Mouse (Mus musculus): ENCODE data around the gene Tenm4. TPM values are rescaled to one million over a fixed set of nuclear protein-coding genes. Genes with fewer than 3 reads are reported as not detected.

Tenm4 gene
- total and polyA plus RNA-seq, 3 experiments = 9.2 to 15.2 TPM; not detected in 1

GRCm38 (mm10) chr7:96657857-96658580 lies 487.0 kb downstream of the Tenm4 start:
- no peak overlapping the region for H3K4me3 ChIP-seq (ENCODE audit: control insufficient read depth in 1 of 2, insufficient read depth in 1 of 2, low read depth in 2 of 2, low read length in 2 of 2)
- no peaks in the 10 kb centered on the region for H3K4me1 ChIP-seq (ENCODE audit: control insufficient read depth in 1 of 2, insufficient read depth in 2 of 2, low read length in 2 of 2)
- no peak overlapping the region for H3K9ac ChIP-seq (ENCODE audit: control insufficient read depth, low read depth, low read length, poor library complexity, severe bottlenecking)
- H3K27me3 ChIP-seq (ENCODE audit: control insufficient read depth in 1 of 2, insufficient read depth in 2 of 2, low read length in 2 of 2) = no peaks in the 10 kb centered on the region; a peak in 1 of 4 replicates
- H3K9me3 ChIP-seq (replicated peaks; ENCODE audit: insufficient read depth, low read length) = no peaks in the 10 kb centered on the region
- H3K27ac ChIP-seq (ENCODE audit: control insufficient read depth, low read depth, low read length) = no peak overlapping the region
- no peak for TF ChIP-seq NELFE (IDR thresholded peaks at IDR 0.05; ENCODE audit: low read depth, low read length)
- TF ChIP-seq JUND (IDR thresholded peaks at IDR 0.05; ENCODE audit: low read depth, low read length) = no peak
- TF ChIP-seq BHLHE40 (IDR thresholded peaks at IDR 0.05; ENCODE audit: borderline replicate concordance, low read depth, low read length) = no peak
- no peak for TF ChIP-seq TBP (IDR thresholded peaks at IDR 0.05; ENCODE audit: low read depth, low read length)
- no peak for TF ChIP-seq USF1 (IDR thresholded peaks at IDR 0.05; ENCODE audit: low read depth, low read length)
- no peaks in the 10 kb centered on the region for H3K79me2 ChIP-seq (ENCODE audit: control insufficient read depth, insufficient read depth, low read length, poor library complexity)
- no peak for DNase-seq (ENCODE audit: low read depth, low spot score)
- H3K36me3 ChIP-seq (ENCODE audit: control insufficient read depth in 1 of 2, insufficient read depth in 2 of 2, low read length in 2 of 2) = no peaks in the 10 kb centered on the region

- Histone ChIP-seq H3K27ac (ENCODE audit: control insufficient read depth, low read depth, low read length) (no peak overlapping the region), H3K4me3 (ENCODE audit: control insufficient read depth in 1 of 2, insufficient read depth in 1 of 2, low read depth in 2 of 2, low read length in 2 of 2) (no peak overlapping the region), H3K79me2 (ENCODE audit: control insufficient read depth, insufficient read depth, low read length, poor library complexity) (no peaks in the 10 kb centered on the region), H3K36me3 (ENCODE audit: control insufficient read depth in 1 of 2, insufficient read depth in 2 of 2, low read length in 2 of 2) (no peaks in the 10 kb centered on the region), H3K4me1 (ENCODE audit: control insufficient read depth in 1 of 2, insufficient read depth in 2 of 2, low read length in 2 of 2) (no peaks in the 10 kb centered on the region), H3K9me3 (replicated peaks; ENCODE audit: insufficient read depth, low read length) (no peaks in the 10 kb centered on the region), H3K27me3 (ENCODE audit: control insufficient read depth in 1 of 2, insufficient read depth in 2 of 2, low read length in 2 of 2) (no peaks in the 10 kb centered on the region; a peak in 1 of 4 replicates), H3K9ac (ENCODE audit: control insufficient read depth, low read depth, low read length, poor library complexity, severe bottlenecking) (no peak overlapping the region)
- no peak for TF ChIP-seq USF1 (IDR thresholded peaks at IDR 0.05; ENCODE audit: low read depth, low read length)
- no peak for TF ChIP-seq ZMIZ1 (IDR thresholded peaks at IDR 0.05; ENCODE audit: low read depth, low read length)
- TF ChIP-seq CHD2 (IDR thresholded peaks at IDR 0.05; ENCODE audit: low read length) = no peak
- no peak for TF ChIP-seq ZNF384 (IDR thresholded peaks at IDR 0.05; ENCODE audit: low read depth, low read length)
- no peak for TF ChIP-seq MAX (IDR thresholded peaks at IDR 0.05; ENCODE audit: low read length)
- DNase-seq (ENCODE audit: low read depth, low spot score) = no peak
These were observed 489.9 kb downstream of the Tenm4 start for GRCm38 (mm10) chr7:96660907-96661306.

GRCm38 (mm10) chr7:96661352-96662169 lies 490.5 kb downstream of the Tenm4 start:
- H3K9me3 ChIP-seq (replicated peaks; ENCODE audit: insufficient read depth, low read length) = no peaks in the 10 kb centered on the region
- H3K79me2 ChIP-seq (ENCODE audit: control insufficient read depth, insufficient read depth, low read length, poor library complexity) = no peaks in the 10 kb centered on the region
- H3K9ac ChIP-seq (ENCODE audit: control insufficient read depth, low read depth, low read length, poor library complexity, severe bottlenecking) = no peak overlapping the region
- H3K4me1 ChIP-seq (ENCODE audit: control insufficient read depth in 1 of 2, insufficient read depth in 2 of 2, low read length in 2 of 2) = no peaks in the 10 kb centered on the region
- no peak for DNase-seq (ENCODE audit: low read depth, low spot score)
- TF ChIP-seq HCFC1 (IDR thresholded peaks at IDR 0.05; ENCODE audit: low read depth, low read length) (no peak), ELF1 (IDR thresholded peaks at IDR 0.05; ENCODE audit: low read depth, low read length) (no peak), MAFK (IDR thresholded peaks at IDR 0.05; ENCODE audit: borderline replicate concordance, low read depth, low read length) (no peak), E2F4 (IDR thresholded peaks at IDR 0.05; ENCODE audit: borderline replicate concordance, low read depth, low read length) (no peak), POLR2A (IDR thresholded peaks at IDR 0.05; ENCODE audit: control insufficient read depth in 1 of 2, insufficient read depth in 1 of 2, low read depth in 1 of 2, low read length in 2 of 2, poor library complexity in 1 of 2) (no peak), GATA1 (IDR thresholded peaks at IDR 0.05; ENCODE audit: low read depth, low read length) (no peak), ZMIZ1 (IDR thresholded peaks at IDR 0.05; ENCODE audit: low read depth, low read length) (no peak), USF1 (IDR thresholded peaks at IDR 0.05; ENCODE audit: low read depth, low read length) (no peak)
- no peak overlapping the region for H3K27ac ChIP-seq (ENCODE audit: control insufficient read depth, low read depth, low read length)
- no peaks in the 10 kb centered on the region for H3K36me3 ChIP-seq (ENCODE audit: control insufficient read depth in 1 of 2, insufficient read depth in 2 of 2, low read length in 2 of 2)
- no peak overlapping the region for H3K4me3 ChIP-seq (ENCODE audit: control insufficient read depth in 1 of 2, insufficient read depth in 1 of 2, low read depth in 2 of 2, low read length in 2 of 2)
- no peaks in the 10 kb centered on the region; a peak in 1 of 4 replicates for H3K27me3 ChIP-seq (ENCODE audit: control insufficient read depth in 1 of 2, insufficient read depth in 2 of 2, low read length in 2 of 2)
